Mouse (Mus musculus): ENCODE measurements at regions not wholly inside any gene's neighbourhood (a gene's known extent, or its start where the extent isn't known, plus 50 kb on each side); places are given as distances from the start of the nearest gene placed in this dataset.

DNA sequence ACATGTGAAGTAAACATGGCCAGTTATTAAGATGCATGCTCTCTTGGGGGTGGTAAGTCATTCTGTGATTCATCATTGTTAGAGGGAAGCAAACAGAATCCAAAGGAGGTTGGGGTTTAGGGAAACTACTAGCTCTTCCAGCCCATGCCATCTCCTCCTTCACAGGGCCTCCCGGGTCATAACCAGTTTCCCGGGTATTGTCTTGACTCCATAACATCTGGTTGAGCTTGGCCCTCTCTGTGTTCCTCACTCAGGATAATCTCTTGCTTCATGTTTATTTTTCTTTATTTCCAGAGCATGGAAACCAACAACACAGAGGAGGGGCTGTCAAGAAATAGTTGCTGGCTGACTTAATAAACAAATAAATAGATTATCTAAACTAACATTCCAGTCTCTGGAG is 295.3 kb downstream of the Irx1 start:
- Histone ChIP-seq H3K4me3 (ENCODE audit: low read depth, low read length) (no peak overlapping the region), H3K36me3 (ENCODE audit: control insufficient read depth, insufficient read depth, low read length) (no peaks in the 10 kb centered on the region), H3K4me2 (ENCODE audit: low read depth) (no peak overlapping the region), H3K9ac (ENCODE audit: low read length) (no peak overlapping the region), H3K27me3 (ENCODE audit: control insufficient read depth, insufficient read depth, low read length) (no peaks in the 10 kb centered on the region), H3K9me3 (ENCODE audit: control insufficient read depth, low read length) (no peaks in the 10 kb centered on the region), H3K4me1 (ENCODE audit: control insufficient read depth, insufficient read depth, low read length) (no peaks in the 10 kb centered on the region), H3K27ac (ENCODE audit: low read depth, low read length) (no peak overlapping the region)
- ATAC-seq (ENCODE audit: insufficient read depth, low FRiP score, low TSS enrichment) (no peak), DNase-seq (ENCODE audit: low spot score) (no peak)
- 87% methylated on average over 2 of the region's 2 CpGs for whole genome bisulfite sequencing

- H3K9me3 ChIP-seq (ENCODE audit: control insufficient read depth, low read length): no peaks in the 10 kb centered on the region
- H3K4me2 ChIP-seq (ENCODE audit: low read depth): no peak overlapping the region
- WGBS: 73% methylated on average over 7 of the region's 7 CpGs
- H3K27ac ChIP-seq (ENCODE audit: low read depth, low read length): no peak overlapping the region
- H3K27me3 ChIP-seq (ENCODE audit: control insufficient read depth, insufficient read depth, low read length): no peaks in the 10 kb centered on the region
- ATAC-seq (ENCODE audit: insufficient read depth, low FRiP score, low TSS enrichment): no peak
- DNase-seq (ENCODE audit: low spot score): no peak
- no peak overlapping the region for H3K4me3 ChIP-seq (ENCODE audit: low read depth, low read length)
- H3K9ac ChIP-seq (ENCODE audit: low read length): no peak overlapping the region
- H3K4me1 ChIP-seq (ENCODE audit: control insufficient read depth, insufficient read depth, low read length): no peaks in the 10 kb centered on the region
- H3K36me3 ChIP-seq (ENCODE audit: control insufficient read depth, insufficient read depth, low read length): no peaks in the 10 kb centered on the region
These were observed 298.2 kb downstream of the Irx1 start for GRCm38 (mm10) chr13:71665221-71665916.

- Histone ChIP-seq H3K27ac (ENCODE audit: low read depth, low read length) (no peak overlapping the region), H3K9ac (ENCODE audit: low read length) (no peak overlapping the region), H3K4me1 (ENCODE audit: control insufficient read depth, insufficient read depth, low read length) (peaks cover 8% of the 10 kb centered on the region; the same call in 1 of the 2 replicates), H3K4me3 (ENCODE audit: low read depth, low read length) (no peak overlapping the region), H3K27me3 (ENCODE audit: control insufficient read depth, insufficient read depth, low read length) (no peaks in the 10 kb centered on the region), H3K9me3 (ENCODE audit: control insufficient read depth, low read length) (no peaks in the 10 kb centered on the region), H3K4me2 (ENCODE audit: low read depth) (no peak overlapping the region), H3K36me3 (ENCODE audit: control insufficient read depth, insufficient read depth, low read length) (no peaks in the 10 kb centered on the region)
- 83% methylated on average over 2 of the region's 2 CpGs for WGBS
- no peak for ATAC-seq (ENCODE audit: insufficient read depth, low FRiP score, low TSS enrichment)
- DNase-seq (ENCODE audit: low spot score): no peak
These were observed 305.6 kb downstream of the Irx1 start for GRCm38 (mm10) chr13:71657898-71658297.

DNA sequence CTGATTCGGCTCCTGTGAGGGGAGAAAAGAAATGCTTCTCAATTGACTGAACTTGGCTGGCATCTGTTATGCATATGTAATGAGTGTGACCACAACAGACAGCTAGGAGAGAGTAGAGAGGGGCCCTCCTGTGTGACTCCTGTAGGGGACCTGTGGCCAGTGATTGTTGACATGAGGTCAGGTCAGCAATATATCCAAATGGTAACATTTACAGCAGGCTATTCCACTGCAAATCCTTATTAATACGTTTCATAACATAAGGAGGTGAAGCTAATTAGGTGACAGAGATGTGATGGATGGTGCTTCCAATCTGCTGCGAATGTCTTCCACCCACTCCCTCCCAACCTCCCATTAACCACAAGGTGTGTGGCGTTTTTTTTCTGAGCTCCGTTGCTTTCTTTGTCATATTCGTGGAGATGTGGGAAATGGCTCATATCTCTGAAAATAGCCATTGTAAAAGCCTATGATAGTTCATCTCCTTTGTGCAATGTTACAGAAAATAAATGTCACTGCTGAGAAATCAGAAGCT is 309.5 kb downstream of the Irx1 start:
- Histone ChIP-seq H3K9ac (ENCODE audit: low read length) (no peak overlapping the region), H3K27ac (ENCODE audit: low read depth, low read length) (no peak overlapping the region), H3K4me1 (ENCODE audit: control insufficient read depth, insufficient read depth, low read length) (peaks cover 8% of the 10 kb centered on the region; the same call in 1 of the 2 replicates), H3K4me2 (ENCODE audit: low read depth) (no peak overlapping the region), H3K9me3 (ENCODE audit: control insufficient read depth, low read length) (no peaks in the 10 kb centered on the region), H3K36me3 (ENCODE audit: control insufficient read depth, insufficient read depth, low read length) (no peaks in the 10 kb centered on the region), H3K27me3 (ENCODE audit: control insufficient read depth, insufficient read depth, low read length) (no peaks in the 10 kb centered on the region), H3K4me3 (ENCODE audit: low read depth, low read length) (no peak overlapping the region)
- ATAC-seq (ENCODE audit: insufficient read depth, low FRiP score, low TSS enrichment) (no peak; the same call in 1 of the 2 replicates), DNase-seq (ENCODE audit: low spot score) (no peak)
- 48% methylated on average over 6 of the region's 6 CpGs for WGBS

DNA sequence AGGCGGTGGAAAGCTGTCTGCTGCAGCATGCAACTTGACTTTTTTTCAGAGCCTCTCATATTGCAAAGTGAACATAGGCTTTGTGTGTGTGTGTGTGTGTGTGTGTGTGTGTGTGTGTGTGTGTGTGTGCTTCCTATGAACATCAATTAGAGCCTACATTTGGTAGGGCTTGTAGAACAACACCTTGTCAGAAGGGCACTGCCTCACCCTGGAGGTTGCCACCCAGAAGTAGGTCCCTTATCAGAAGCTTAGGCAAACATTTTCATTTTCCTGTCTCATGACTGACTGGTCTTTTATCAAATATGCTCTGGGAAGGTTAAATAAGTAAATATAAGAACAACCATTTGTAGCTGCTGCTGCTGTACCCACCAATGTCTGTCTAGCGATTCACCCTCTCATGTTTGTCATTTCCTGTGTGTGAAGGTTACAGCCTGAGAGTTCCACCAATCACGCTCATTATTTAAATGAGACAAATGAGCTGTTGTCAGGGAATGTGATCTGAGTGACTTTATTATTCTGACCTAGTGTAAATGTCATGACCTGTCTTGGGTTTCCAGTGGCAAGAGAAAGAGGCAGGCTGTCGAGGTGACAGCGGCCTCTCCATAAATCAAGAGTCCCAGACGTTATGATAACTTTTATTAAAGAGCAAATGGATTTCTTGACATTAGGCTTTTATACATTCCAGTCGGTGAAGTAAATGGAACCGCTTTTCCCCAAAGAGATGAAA is 310.1 kb downstream of the Irx1 start:
- Histone ChIP-seq H3K4me2 (ENCODE audit: low read depth) (no peak overlapping the region), H3K27ac (ENCODE audit: low read depth, low read length) (no peak overlapping the region), H3K9ac (ENCODE audit: low read length) (no peak overlapping the region), H3K4me3 (ENCODE audit: low read depth, low read length) (no peak overlapping the region), H3K27me3 (ENCODE audit: control insufficient read depth, insufficient read depth, low read length) (no peaks in the 10 kb centered on the region), H3K36me3 (ENCODE audit: control insufficient read depth, insufficient read depth, low read length) (no peaks in the 10 kb centered on the region), H3K4me1 (ENCODE audit: control insufficient read depth, insufficient read depth, low read length) (peaks cover 8% of the 10 kb centered on the region; the same call in 1 of the 2 replicates), H3K9me3 (ENCODE audit: control insufficient read depth, low read length) (no peaks in the 10 kb centered on the region)
- DNase-seq (ENCODE audit: low spot score): no peak
- ATAC-seq (ENCODE audit: insufficient read depth, low FRiP score, low TSS enrichment): no peak
- WGBS: 39% methylated on average over 8 of the region's 8 CpGs

DNA sequence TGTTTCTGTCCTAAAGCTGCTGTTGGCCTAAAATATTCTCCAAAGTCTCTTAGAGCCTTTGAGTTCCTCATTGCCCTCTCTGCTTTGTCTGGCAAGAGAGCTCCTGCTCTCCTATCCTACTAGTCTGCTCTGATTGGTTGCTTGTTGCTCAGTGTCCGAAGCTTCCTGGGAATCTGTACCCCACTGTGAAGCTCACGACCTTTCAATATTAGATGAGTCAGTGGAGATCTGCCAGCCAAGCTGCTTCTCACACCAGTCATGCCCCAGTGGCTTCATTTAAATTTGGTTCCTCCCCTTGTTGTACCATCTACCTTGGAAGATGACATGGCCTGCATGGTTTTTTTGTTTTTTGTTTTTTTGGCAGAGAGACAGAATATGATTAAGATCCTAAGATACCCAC is 313.6 kb downstream of the Irx1 start:
- H3K4me2 ChIP-seq (ENCODE audit: low read depth): no peak overlapping the region
- DNase-seq (ENCODE audit: low spot score): no peak
- no peak for ATAC-seq (ENCODE audit: insufficient read depth, low FRiP score, low TSS enrichment)
- H3K27me3 ChIP-seq (ENCODE audit: control insufficient read depth, insufficient read depth, low read length): no peaks in the 10 kb centered on the region
- no peak overlapping the region for H3K27ac ChIP-seq (ENCODE audit: low read depth, low read length)
- no peaks in the 10 kb centered on the region for H3K9me3 ChIP-seq (ENCODE audit: control insufficient read depth, low read length)
- no peaks in the 10 kb centered on the region for H3K36me3 ChIP-seq (ENCODE audit: control insufficient read depth, insufficient read depth, low read length)
- 18% methylated on average over 2 of the region's 2 CpGs for WGBS
- H3K9ac ChIP-seq (ENCODE audit: low read length): no peak overlapping the region
- peaks cover 8% of the 10 kb centered on the region; the same call in 1 of the 2 replicates for H3K4me1 ChIP-seq (ENCODE audit: control insufficient read depth, insufficient read depth, low read length)
- no peak overlapping the region for H3K4me3 ChIP-seq (ENCODE audit: low read depth, low read length)

GRCm38 (mm10) chr13:71649031-71649430 is 314.5 kb downstream of the Irx1 start:
- ATAC-seq (ENCODE audit: insufficient read depth, low FRiP score, low TSS enrichment) (no peak), DNase-seq (ENCODE audit: low spot score) (no peak)
- Histone ChIP-seq H3K4me2 (ENCODE audit: low read depth) (no peak overlapping the region), H3K27me3 (ENCODE audit: control insufficient read depth, insufficient read depth, low read length) (no peaks in the 10 kb centered on the region), H3K4me3 (ENCODE audit: low read depth, low read length) (no peak overlapping the region), H3K36me3 (ENCODE audit: control insufficient read depth, insufficient read depth, low read length) (no peaks in the 10 kb centered on the region), H3K9ac (ENCODE audit: low read length) (no peak overlapping the region), H3K4me1 (ENCODE audit: control insufficient read depth, insufficient read depth, low read length) (peaks cover 7% of the 10 kb centered on the region; the same call in 1 of the 2 replicates), H3K27ac (ENCODE audit: low read depth, low read length) (no peak overlapping the region), H3K9me3 (ENCODE audit: control insufficient read depth, low read length) (no peaks in the 10 kb centered on the region)
- 61% methylated on average over 2 of the region's 2 CpGs for WGBS

GRCm38 (mm10) chr13:71631447-71631846 is 332.1 kb downstream of the Irx1 start:
- Histone ChIP-seq H3K27ac (ENCODE audit: low read depth, low read length) (no peak overlapping the region), H3K9me3 (ENCODE audit: control insufficient read depth, low read length) (no peaks in the 10 kb centered on the region), H3K4me2 (ENCODE audit: low read depth) (no peak overlapping the region), H3K36me3 (ENCODE audit: control insufficient read depth, insufficient read depth, low read length) (no peaks in the 10 kb centered on the region), H3K4me1 (ENCODE audit: control insufficient read depth, insufficient read depth, low read length) (no peaks in the 10 kb centered on the region), H3K4me3 (ENCODE audit: low read depth, low read length) (no peak overlapping the region), H3K27me3 (ENCODE audit: control insufficient read depth, insufficient read depth, low read length) (no peaks in the 10 kb centered on the region), H3K9ac (ENCODE audit: low read length) (no peak overlapping the region)
- DNase-seq (ENCODE audit: low spot score): no peak
- ATAC-seq (ENCODE audit: insufficient read depth, low FRiP score, low TSS enrichment): no peak
- 73% methylated on average over 2 of the region's 2 CpGs for whole genome bisulfite sequencing

DNA sequence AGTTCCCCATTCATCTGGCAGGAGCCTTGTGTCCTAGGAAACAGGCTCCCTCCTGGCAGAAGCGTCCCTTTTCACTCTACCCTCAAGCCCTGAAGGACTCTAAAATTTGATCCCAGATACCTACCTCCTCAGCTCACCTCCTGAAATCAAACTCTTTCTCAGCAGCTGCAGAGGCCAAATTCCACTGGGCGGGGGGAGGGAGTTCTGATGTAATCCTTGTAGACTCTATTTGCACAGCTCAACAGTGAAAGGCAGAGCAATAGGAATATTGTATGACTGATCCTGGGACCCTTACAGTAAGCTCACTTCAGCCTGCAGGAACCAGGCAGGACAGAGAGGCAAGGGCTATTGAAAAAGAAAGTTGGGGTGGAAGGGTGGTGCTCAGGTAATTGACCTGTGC is 346.3 kb downstream of the Irx1 start:
- Histone ChIP-seq H3K4me2 (ENCODE audit: low read depth) (no peak overlapping the region), H3K9me3 (ENCODE audit: control insufficient read depth, low read length) (no peaks in the 10 kb centered on the region), H3K36me3 (ENCODE audit: control insufficient read depth, insufficient read depth, low read length) (no peaks in the 10 kb centered on the region), H3K4me1 (ENCODE audit: control insufficient read depth, insufficient read depth, low read length) (no peaks in the 10 kb centered on the region), H3K27ac (ENCODE audit: low read depth, low read length) (no peak overlapping the region), H3K4me3 (ENCODE audit: low read depth, low read length) (no peak overlapping the region), H3K9ac (ENCODE audit: low read length) (no peak overlapping the region), H3K27me3 (ENCODE audit: control insufficient read depth, insufficient read depth, low read length) (no peaks in the 10 kb centered on the region)
- ATAC-seq (ENCODE audit: insufficient read depth, low FRiP score, low TSS enrichment): no peak
- no peak for DNase-seq (ENCODE audit: low spot score)
- WGBS: 40% methylated on average over 2 of the region's 2 CpGs
